Mouse (Mus musculus) limb, embryonic 13.5 days (tissue): ENCODE data around the gene Tmem30c. TPM values are rescaled to one million over a fixed set of nuclear protein-coding genes. Genes with fewer than 3 reads are reported as not detected.

ENCODE experiments used
- ATAC-seq: fragments of 200-750 bp; cut with Nextera tagmentation; 2 replicates; pipeline ENCODE4 v1.8.0; 2017; ENCODE audit warnings: low read depth, moderate number of reproducible peaks, moderate TSS enrichment; ENCODE audit not compliant: low FRiP score
- H3K27ac ChIP-seq: fragments of 300-500 bp; sonication (generic); 2 replicates; pipeline ENCODE4 v1.5.1; 2015; ENCODE audit warnings: inconsistent platforms, mild to moderate bottlenecking, moderate library complexity
- H3K27me3 ChIP-seq: fragments of 300-500 bp; sonication (generic); 2 replicates; pipeline ENCODE4 v1.6.1; 2015; ENCODE audit warnings: mild to moderate bottlenecking, inconsistent platforms
- H3K36me3 ChIP-seq: fragments of 300-500 bp; sonication (generic); 2 replicates; pipeline ENCODE4 v1.6.1; 2015; ENCODE audit warnings: inconsistent platforms, mild to moderate bottlenecking, moderate library complexity
- H3K4me1 ChIP-seq: fragments of 300-500 bp; sonication (generic); 2 replicates; pipeline ENCODE4 v1.6.1; 2015; ENCODE audit warnings: inconsistent platforms
- H3K4me2 ChIP-seq: fragments of 300-500 bp; sonication (generic); replicated peaks from 2 replicates; pipeline ENCODE4 v1.6.1; 2015; ENCODE audit warnings: inconsistent platforms, mild to moderate bottlenecking, moderate library complexity
- H3K4me3 ChIP-seq: fragments of 300-500 bp; sonication (generic); 2 replicates; pipeline ENCODE4 v1.5.1; 2015; ENCODE audit warnings: moderate library complexity, mild to moderate bottlenecking, inconsistent platforms
- H3K9ac ChIP-seq: fragments of 300-500 bp; sonication (generic); 2 replicates; pipeline ENCODE4 v1.6.1; 2015; ENCODE audit warnings: mild to moderate bottlenecking, inconsistent platforms
- H3K9me3 ChIP-seq: fragments of 300-500 bp; sonication (generic); 2 replicates; pipeline ENCODE4 v1.6.1; 2016; ENCODE audit warnings: inconsistent platforms
- WGBS: fragments of 180-500 bp; shearing (Covaris S2); methylation state at CpG from one replicate; pipeline ENCODE4 v1.1.7; 2015; 5-methylcytosine and 5-hydroxymethylcytosine counted together
- polyA plus RNA-seq: library from polyadenylated mRNA; unstranded; fragments of >200 nt; fragmentation: Nextera tagmentation; extraction: Ambion mirVana; gene quantifications from 2 replicates; pipeline ENCODE4 v1.2.1, GENCODE M21; 2015

Gene Tmem30c
- 0.11 and 0.17 TPM in 2 replicates for polyA plus RNA-seq

DNA sequence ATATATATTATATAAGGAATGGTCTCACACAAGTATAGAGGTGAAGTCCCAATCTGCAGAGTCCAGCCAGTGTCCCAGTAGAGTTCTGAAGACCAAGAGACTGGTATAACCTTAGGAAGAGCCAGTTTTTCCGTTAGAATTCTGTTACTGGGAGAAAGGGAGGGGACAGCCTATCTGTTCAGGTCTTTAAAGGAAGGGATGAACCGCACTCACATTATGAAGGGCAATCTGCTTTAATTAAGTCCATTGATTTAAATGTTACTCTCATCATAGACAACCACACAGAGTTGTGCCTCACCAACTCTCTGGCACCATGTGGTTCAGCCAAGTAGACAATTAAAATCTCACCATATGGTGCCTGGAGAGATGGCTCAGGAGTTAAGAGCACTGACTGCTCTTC is at the start of gene Tmem30c:
Gene Tmem30c, minus strand, starts transcription at position 101 of the 400 bp plus-strand sequence.
- 76% methylated on average over 2 of the region's 2 CpGs for WGBS
- Histone ChIP-seq H3K4me3 (no peak within 1 kb of the TSS), H3K36me3 (no peaks in the 10 kb centered on the region), H3K4me1 (no peaks in the 10 kb centered on the region), H3K9me3 (no peaks in the 10 kb centered on the region), H3K4me2 (no peak within 1 kb of the TSS), H3K9ac (no peak within 1 kb of the TSS), H3K27me3 (no peaks in the 10 kb centered on the region), H3K27ac (no peak within 1 kb of the TSS)
- no peak for ATAC-seq

DNA sequence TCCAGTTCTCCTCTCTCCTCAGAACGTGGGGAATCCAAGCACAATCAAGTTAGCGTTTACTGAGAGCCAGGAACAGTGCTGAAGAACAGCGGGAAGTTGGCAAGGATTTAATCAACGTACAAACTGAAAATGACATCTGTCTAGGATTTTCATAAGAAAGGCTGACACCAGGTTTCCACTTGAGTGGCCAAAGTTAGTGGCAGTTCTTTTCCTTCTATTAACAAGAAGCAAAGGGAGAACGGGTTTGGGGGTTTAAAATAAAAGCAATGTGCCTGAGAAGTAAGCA is 47.9 kb upstream of the Tmem30c start:
- ATAC-seq, result no peak
- H3K4me3 ChIP-seq, result no peak overlapping the region
- H3K27ac ChIP-seq, result peak overlapping the region; percentile 70
- H3K9ac ChIP-seq, result no peak overlapping the region
- WGBS, result 41% methylated on average over 5 of the region's 5 CpGs
- no peaks in the 10 kb centered on the region for H3K36me3 ChIP-seq
- peaks cover 50% of the 10 kb centered on the region for H3K4me1 ChIP-seq
- no peaks in the 10 kb centered on the region for H3K9me3 ChIP-seq
- no peaks in the 10 kb centered on the region for H3K27me3 ChIP-seq
- 0 out of 2 replicates have a peak overlapping the region, but pooled peaks have one; percentile 2 for H3K4me2 ChIP-seq

DNA sequence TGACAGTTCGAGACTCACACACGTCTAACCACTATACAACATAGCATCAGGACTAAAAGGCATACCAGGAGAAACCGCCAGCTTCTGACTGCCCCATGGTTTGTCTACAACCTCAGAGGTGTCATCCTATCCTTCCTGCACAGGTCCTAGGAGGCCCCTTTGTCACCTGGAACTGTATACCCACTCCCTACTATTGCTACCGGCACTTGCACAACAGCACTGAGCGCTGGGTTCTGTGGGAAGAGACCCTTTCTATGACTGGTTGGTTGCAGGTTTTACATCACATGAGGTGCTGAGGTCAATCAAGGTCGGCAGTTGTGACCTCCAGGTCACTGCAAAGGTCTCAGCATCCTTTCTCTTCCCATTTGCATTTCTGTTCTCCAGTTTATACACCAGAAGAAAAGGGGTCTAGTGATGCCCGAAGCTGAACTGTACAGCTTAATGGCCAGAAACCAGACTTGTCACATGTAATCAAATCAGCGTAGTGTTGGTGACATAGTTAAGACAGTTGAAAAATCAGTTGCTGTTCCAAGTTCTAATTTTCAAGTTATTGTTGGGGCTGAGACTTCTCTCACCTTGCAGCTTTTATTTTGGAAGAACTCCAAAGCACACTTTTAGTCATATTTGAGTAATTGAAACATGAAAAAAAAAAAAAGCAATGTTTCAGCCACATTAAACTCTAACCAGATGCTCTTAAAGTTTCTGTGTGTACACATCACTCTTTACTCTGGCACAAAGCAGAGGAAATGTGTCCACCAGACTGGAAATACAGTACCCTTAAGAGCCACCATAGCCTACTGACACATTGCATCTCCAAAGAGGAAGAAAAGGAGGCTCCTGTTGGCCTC is 47.3 kb upstream of the Tmem30c start:
- peaks cover 50% of the 10 kb centered on the region for H3K4me1 ChIP-seq
- no peaks in the 10 kb centered on the region for H3K9me3 ChIP-seq
- no peaks in the 10 kb centered on the region for H3K36me3 ChIP-seq
- no peak overlapping the region for H3K9ac ChIP-seq
- no peaks in the 10 kb centered on the region for H3K27me3 ChIP-seq
- 72% methylated on average over 8 of the region's 8 CpGs for WGBS
- H3K4me3 ChIP-seq, result no peak overlapping the region
- peak overlapping the region; percentile 70 for H3K27ac ChIP-seq
- peak; percentile 62; the same call in 1 of the 2 replicates for ATAC-seq
- 0 out of 2 replicates have a peak overlapping the region, but pooled peaks have one; percentile 2 for H3K4me2 ChIP-seq

DNA sequence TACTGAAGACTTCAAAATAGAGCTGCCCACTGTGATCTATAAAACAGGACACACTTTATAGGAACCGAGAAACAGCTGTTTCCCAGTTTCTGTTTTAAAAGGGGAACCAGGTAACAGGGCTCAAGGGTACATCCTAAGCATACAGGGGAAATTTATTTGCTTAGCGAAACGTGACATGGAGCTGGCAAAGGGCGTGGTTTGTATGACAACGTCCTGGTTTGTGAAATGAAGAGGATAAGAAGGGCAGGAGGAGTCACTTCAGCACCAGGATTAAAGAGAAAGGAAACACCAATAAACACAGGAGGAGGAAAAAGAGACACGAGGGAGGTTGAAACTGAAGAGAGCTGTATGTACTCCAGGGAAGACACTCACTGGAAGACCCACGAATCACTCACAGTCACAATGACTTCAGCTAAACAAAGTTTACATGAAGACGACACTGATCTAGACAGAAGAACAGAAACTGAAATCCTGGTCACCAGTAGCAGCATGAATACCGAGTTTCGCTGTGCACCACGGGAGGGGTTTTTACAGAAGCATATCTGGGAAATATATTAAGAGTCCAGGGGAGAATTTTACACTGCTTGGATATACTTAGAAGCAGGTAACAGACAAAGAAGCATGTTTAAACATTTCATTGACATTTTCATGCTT is 44.2 kb upstream of the Tmem30c start:
- H3K36me3 ChIP-seq, result no peaks in the 10 kb centered on the region
- H3K9ac ChIP-seq, result no peak overlapping the region
- WGBS, result 43% methylated on average over 11 of the region's 11 CpGs
- no peaks in the 10 kb centered on the region for H3K9me3 ChIP-seq
- no peak overlapping the region for H3K4me3 ChIP-seq
- H3K4me1 ChIP-seq, result peaks cover 52% of the 10 kb centered on the region
- no peaks in the 10 kb centered on the region for H3K27me3 ChIP-seq
- ATAC-seq, result no peak
- H3K4me2 ChIP-seq, result peak overlapping the region; percentile 44
- peak overlapping the region; percentile 44; the same call in 1 of the 2 replicates for H3K27ac ChIP-seq

DNA sequence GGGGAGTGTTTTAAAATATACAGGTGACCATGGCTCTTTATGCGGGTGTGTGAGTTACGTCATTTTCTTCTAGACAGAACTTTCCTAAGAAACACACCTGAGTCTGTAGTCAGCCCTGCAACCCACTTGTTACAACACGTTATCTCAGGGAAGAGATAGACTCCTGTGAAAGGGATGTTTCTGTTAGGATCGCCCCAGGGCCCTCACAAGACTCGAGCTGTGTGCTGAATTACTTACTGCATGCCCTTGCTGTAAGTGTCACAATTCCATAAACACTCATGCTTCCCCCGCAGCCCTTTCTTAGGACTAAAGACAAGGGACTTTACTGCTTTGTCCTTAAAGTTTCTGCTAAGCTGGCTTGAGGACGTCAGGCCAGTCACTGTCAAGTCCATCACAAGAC is 39.6 kb upstream of the Tmem30c start:
- Histone ChIP-seq H3K27me3 (no peaks in the 10 kb centered on the region), H3K4me2 (0 out of 2 replicates have a peak overlapping the region, but pooled peaks have one; percentile 3), H3K27ac (no peak overlapping the region), H3K9ac (no peak overlapping the region), H3K4me3 (no peak overlapping the region), H3K4me1 (peaks cover 36% of the 10 kb centered on the region), H3K9me3 (no peaks in the 10 kb centered on the region), H3K36me3 (no peaks in the 10 kb centered on the region)
- peak; percentile 12; the same call in 1 of the 2 replicates for ATAC-seq
- WGBS, result 61% methylated on average over 7 of the region's 7 CpGs

DNA sequence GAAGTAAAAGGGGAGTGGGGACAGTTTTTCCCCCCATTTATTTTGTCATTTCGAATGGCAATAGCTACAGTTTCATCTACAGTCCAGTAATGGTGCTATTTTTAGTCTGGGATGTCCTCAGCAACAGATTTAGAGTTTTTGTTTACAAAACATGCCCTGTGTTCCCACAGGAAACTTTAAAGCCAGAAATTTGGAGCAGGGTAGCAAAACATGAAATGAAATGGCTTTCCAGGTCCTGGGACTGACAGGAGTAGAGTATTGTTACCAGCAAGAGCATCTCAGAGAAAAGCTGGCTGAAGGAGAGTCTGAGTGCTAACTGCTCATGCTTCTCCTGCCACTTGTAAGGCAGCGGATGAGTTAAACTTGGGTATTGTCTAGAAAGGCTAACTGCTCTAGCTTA is 37.4 kb upstream of the Tmem30c start:
- no peak overlapping the region for H3K27ac ChIP-seq
- no peaks in the 10 kb centered on the region for H3K27me3 ChIP-seq
- H3K4me2 ChIP-seq, result no peak overlapping the region
- no peak overlapping the region for H3K9ac ChIP-seq
- no peak for ATAC-seq
- H3K36me3 ChIP-seq, result no peaks in the 10 kb centered on the region
- no peaks in the 10 kb centered on the region for H3K9me3 ChIP-seq
- 92% methylated on average over 2 of the region's 2 CpGs for WGBS
- H3K4me1 ChIP-seq, result peaks cover 27% of the 10 kb centered on the region
- H3K4me3 ChIP-seq, result no peak overlapping the region

DNA sequence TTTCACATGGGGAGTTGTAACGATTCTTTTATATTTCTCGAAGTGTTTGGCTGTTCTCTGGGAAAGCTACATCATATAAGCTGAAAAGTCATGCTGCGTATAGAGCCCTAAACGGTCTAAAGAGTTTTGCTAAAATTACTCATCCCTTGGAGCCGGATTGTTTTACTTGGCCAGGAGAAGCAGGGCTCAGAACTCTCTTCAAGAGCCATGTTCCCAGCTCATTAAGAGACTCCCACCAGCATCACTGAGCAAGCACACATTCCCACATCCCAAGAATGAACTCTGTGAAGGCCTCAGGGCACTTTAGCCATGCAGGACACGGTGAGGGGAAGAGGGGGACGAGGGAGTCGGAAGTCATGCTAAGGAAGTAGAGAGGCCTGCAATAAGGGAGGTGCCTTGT is 36.4 kb upstream of the Tmem30c start:
- Histone ChIP-seq H3K4me3 (no peak overlapping the region), H3K36me3 (no peaks in the 10 kb centered on the region), H3K9ac (no peak overlapping the region), H3K27ac (peak overlapping the region; percentile 59), H3K4me2 (no peak overlapping the region), H3K27me3 (no peaks in the 10 kb centered on the region), H3K4me1 (peaks cover 27% of the 10 kb centered on the region), H3K9me3 (no peaks in the 10 kb centered on the region)
- WGBS, result 45% methylated on average over 8 of the region's 8 CpGs
- ATAC-seq, result peak; percentile 62; the same call in 1 of the 2 replicates

DNA sequence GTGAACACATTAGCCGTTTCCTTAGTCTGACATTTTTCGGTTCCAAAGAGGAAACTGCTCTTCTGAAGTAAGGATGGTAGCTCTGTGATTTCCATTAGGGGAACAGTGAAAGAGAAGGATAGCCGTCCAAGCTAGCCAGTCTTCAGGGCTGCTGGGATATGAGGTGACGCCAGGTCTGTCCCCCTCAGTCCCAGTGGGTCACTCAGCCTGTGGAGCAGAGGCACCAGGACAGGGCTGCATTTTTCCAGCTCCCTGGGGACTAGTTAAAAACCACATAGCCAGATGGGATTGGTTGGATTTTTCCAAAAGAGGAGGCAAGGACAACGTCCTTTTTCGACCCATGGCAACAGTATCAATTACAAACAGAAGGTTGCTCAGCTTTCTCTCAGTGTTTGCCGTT is 34.3 kb upstream of the Tmem30c start:
- peak overlapping the region; percentile 33; the same call in 1 of the 2 replicates for H3K27ac ChIP-seq
- H3K27me3 ChIP-seq, result no peaks in the 10 kb centered on the region
- ATAC-seq, result peak; percentile 38
- peaks cover 26% of the 10 kb centered on the region for H3K4me1 ChIP-seq
- H3K4me3 ChIP-seq, result no peak overlapping the region
- H3K9ac ChIP-seq, result no peak overlapping the region
- WGBS, result 41% methylated on average over 7 of the region's 7 CpGs
- no peaks in the 10 kb centered on the region for H3K9me3 ChIP-seq
- no peak overlapping the region for H3K4me2 ChIP-seq
- H3K36me3 ChIP-seq, result no peaks in the 10 kb centered on the region

DNA sequence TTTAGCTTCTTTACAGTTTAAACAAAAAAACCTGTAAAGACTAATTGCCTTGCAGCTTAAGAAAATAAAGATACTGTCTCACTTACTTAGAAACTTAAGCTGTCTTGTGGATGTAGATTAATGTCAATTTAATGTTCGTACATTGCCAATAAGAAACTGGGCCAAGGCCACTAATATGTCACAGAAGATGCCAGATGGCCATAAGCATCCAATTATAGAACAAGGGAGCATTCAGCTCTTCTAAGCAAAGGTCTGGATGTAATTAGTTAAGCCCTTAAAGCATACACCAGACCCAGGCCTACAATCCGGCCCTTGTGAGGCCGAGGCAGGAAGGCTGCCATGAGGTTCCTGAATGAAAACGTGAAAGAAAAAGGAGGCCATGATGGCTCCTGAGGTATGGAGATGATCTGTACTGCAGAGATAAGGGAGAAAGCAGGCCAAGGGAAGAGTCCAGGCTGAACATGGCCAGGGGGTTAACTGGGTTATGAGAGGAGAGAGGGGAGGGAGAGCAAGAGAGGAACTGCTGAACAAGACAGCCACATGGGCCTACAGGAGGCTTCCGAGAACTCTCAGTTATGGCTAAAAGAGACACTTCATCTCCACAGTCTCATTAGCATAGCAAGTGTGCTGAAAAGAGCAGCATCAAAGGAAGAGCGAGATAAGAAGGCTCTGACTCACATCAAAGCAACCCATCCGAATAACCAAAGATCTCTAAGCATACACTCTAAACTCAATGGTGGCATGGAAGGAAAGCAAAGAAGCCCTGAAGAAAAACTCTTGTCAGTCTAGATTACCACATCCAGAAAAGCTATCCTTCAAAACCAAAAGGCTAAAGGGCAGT is 26.8 kb upstream of the Tmem30c start:
- no peak overlapping the region for H3K27ac ChIP-seq
- H3K36me3 ChIP-seq, result no peaks in the 10 kb centered on the region
- no peak for ATAC-seq
- no peak overlapping the region for H3K4me3 ChIP-seq
- H3K4me2 ChIP-seq, result no peak overlapping the region
- no peak overlapping the region for H3K9ac ChIP-seq
- WGBS, result 59% methylated on average over 7 of the region's 7 CpGs
- no peaks in the 10 kb centered on the region for H3K27me3 ChIP-seq
- H3K9me3 ChIP-seq, result peaks cover 9% of the 10 kb centered on the region; the same call in 1 of the 2 replicates
- peaks cover 18% of the 10 kb centered on the region for H3K4me1 ChIP-seq

DNA sequence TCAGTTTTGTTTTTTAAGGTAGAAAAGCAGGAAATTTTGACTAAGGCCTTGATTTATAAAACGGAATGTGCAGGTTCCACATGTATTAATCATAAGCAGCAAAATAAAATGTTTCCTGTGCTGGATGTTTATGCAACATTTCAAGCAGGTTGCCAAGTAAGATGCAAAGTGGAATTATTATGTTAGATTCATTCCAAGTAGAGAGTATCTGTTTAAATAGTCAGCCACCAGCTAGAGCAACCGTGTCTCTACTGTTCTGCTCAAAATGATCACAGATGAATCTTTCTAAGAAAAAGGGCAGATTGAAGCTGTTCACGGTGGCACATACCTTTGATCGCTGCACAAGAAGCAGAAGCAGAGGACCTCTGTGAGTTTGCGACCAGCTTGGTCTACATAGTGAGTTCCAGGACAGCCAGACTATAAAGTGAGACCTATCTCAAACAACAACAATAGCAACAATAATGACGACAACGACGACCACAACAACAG is 26.0 kb upstream of the Tmem30c start:
- Histone ChIP-seq H3K4me3 (no peak overlapping the region), H3K36me3 (no peaks in the 10 kb centered on the region), H3K4me1 (peaks cover 18% of the 10 kb centered on the region), H3K4me2 (no peak overlapping the region), H3K27ac (0 out of 2 replicates have a peak overlapping the region, but pooled peaks have one; percentile 28), H3K27me3 (no peaks in the 10 kb centered on the region), H3K9ac (no peak overlapping the region), H3K9me3 (peaks cover 9% of the 10 kb centered on the region; the same call in 1 of the 2 replicates)
- WGBS, result 77% methylated on average over 8 of the region's 8 CpGs
- no peak for ATAC-seq

DNA sequence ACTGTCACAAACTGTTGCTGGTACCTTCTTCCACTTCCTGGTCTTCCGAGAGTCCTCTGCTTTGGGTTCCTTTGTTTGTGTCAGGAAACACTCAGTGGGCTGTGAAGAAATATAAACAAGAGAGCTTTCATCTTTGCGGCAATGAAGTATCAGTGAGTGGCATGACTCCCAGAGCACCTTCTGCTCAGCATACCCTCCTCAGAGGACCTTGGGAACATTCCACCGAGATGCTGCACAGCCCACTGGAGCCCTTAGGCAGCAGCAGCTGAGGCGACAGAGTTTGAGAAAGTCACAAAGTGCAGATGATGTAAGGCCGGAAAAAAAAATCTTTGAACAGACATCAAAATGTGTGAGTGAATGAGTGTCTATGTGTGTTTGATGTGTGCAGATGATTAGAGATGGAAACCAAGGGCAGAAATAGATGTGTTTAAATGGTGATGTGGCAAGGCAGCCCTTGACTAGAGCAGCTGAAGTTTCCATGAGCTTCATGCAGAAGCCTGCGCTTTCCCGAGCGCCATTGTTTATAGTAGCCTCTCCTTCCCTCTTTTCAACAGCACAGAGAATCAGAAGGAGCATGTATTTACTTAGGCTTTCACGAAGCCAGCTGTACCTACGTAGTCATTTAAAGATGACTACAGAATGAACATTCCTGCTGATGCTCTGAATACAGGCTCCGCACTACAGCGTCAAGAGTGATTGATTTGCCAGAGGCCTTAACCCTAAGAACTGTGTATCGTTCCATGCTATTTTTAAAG is 25.4 kb upstream of the Tmem30c start:
- no peak overlapping the region for H3K4me2 ChIP-seq
- H3K4me1 ChIP-seq, result peaks cover 18% of the 10 kb centered on the region
- no peaks in the 10 kb centered on the region for H3K36me3 ChIP-seq
- no peaks in the 10 kb centered on the region for H3K27me3 ChIP-seq
- no peak for ATAC-seq
- no peak overlapping the region for H3K27ac ChIP-seq
- WGBS, result 50% methylated on average over 13 of the region's 13 CpGs
- H3K9ac ChIP-seq, result no peak overlapping the region
- H3K9me3 ChIP-seq, result peaks cover 9% of the 10 kb centered on the region; the same call in 1 of the 2 replicates
- no peak overlapping the region for H3K4me3 ChIP-seq
